Mouse (Mus musculus) small intestine, adult 2 months (tissue): Measurements from ENCODE around the gene Gfy.
A peak's percentile ranks its signal among the peaks of the same experiment; 100 is the strongest.

Source experiments
- CTCF ChIP-seq: fragments of 200-500 bp; IDR thresholded peaks from 2 replicates; pipeline ENCODE4 v1.5.1; 2012; ENCODE audit warnings: low read depth, mild to moderate bottlenecking, control low read depth, inconsistent platforms, low read length, moderate library complexity, mixed read lengths; ENCODE audit not compliant: insufficient replicate concordance, insufficient read length; ENCODE audit errors: extremely low read depth
- POLR2A ChIP-seq: fragments of 200-500 bp; IDR thresholded peaks from 2 replicates; pipeline ENCODE4 v1.6.1; 2012; ENCODE audit warnings: low read depth, mild to moderate bottlenecking, control low read depth, inconsistent platforms, low read length, moderate library complexity

DNA sequence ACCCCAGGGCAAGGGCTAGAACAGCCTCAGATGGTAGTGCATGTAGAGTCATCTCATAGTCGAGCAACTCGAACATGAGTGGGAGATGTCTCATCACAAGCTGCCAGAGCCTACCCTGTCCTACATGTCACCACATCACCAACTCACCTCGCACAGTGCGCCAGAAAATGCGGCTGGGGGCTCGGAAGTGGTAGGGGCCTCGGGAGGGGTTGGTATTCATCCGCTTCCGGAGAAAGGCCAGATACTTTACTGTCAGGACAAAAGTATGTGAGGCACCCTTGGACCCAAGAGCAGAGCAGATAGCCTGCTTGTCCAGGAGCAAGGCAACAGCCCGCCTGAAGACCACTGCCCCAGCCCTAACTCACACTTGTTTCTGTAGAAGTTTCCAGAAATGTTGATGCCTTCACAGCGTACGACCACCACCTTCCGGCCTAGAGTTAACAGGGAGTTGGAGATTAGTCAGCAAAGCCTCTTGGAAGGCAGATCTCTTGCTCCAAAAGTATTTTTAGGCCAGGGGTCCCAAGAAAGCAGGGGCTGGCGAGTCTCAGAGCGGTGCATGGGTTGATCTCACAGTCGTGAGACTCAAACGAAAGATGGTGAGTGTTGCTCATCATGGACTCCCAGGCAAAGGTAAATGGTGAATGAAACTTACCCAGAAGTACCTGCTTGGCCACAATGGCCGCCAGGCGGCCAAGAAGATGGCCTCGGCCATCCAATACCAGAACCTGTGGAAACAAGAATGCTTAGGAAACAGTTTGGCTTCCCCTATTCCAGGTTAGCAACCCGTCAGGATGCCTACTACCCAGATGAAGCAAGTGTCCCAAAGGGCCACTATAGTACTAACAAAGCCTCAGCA, 52.3 kb downstream of the Gfy start:
- TF ChIP-seq CTCF (peak; percentile 37; the same call in 1 of the 2 replicates), POLR2A (no peak)
